Mouse (Mus musculus) right cerebral cortex, adult 2 months (tissue): ENCODE measurements around the gene Fbxw8.

Experiments
- DNase-seq, 2 experiments: peaks; one replicate each; pipeline ENCODE4 v3.0.0; 2021 to 2022; ENCODE audit warnings: low spot score in 2 of 2

Fbxw8 gene

GRCm38 (mm10) chr5:118076721-118077592 is 78.3 kb downstream of the Fbxw8 start:
- DNase-seq, result no peak

GRCm38 (mm10) chr5:118073213-118073773 is 82.0 kb downstream of the Fbxw8 start:
- no peak for DNase-seq

GRCm38 (mm10) chr5:118071766-118072165 is 83.5 kb downstream of the Fbxw8 start:
- no peak for DNase-seq

- DNase-seq, result peak; percentile 85 to 86
These were observed 85.9 kb downstream of the Fbxw8 start for GRCm38 (mm10) chr5:118069315-118069714.

- no peak for DNase-seq
These were observed 87.2 kb downstream of the Fbxw8 start for GRCm38 (mm10) chr5:118067984-118068494.

- no peak for DNase-seq
These were observed 87.7 kb downstream of the Fbxw8 start for GRCm38 (mm10) chr5:118067572-118067971.

- DNase-seq, result peak; percentile 66 to 78
These were observed 88.4 kb downstream of the Fbxw8 start for GRCm38 (mm10) chr5:118066828-118067227.

GRCm38 (mm10) chr5:118065516-118066255 is 89.6 kb downstream of the Fbxw8 start:
- no peak for DNase-seq

- DNase-seq, result no peak
These were observed 90.9 kb downstream of the Fbxw8 start for GRCm38 (mm10) chr5:118064284-118064901.

- peak in 1 of 2 experiments; percentile 55 for DNase-seq
These were observed 92.1 kb downstream of the Fbxw8 start for GRCm38 (mm10) chr5:118063181-118063621.

GRCm38 (mm10) chr5:118061391-118061790 is 93.9 kb downstream of the Fbxw8 start:
- DNase-seq, result no peak

- no peak for DNase-seq
These were observed 95.6 kb downstream of the Fbxw8 start for GRCm38 (mm10) chr5:118059646-118060045.

- DNase-seq, result no peak
These were observed 96.4 kb downstream of the Fbxw8 start for GRCm38 (mm10) chr5:118058858-118059257.

GRCm38 (mm10) chr5:118057508-118058111 is 97.7 kb downstream of the Fbxw8 start:
- peak in 1 of 2 experiments; percentile 59 for DNase-seq

- DNase-seq, result no peak
These were observed 102.1 kb downstream of the Fbxw8 start for GRCm38 (mm10) chr5:118053205-118053604.

GRCm38 (mm10) chr5:118051981-118052662 is 103.1 kb downstream of the Fbxw8 start:
- no peak for DNase-seq

GRCm38 (mm10) chr5:118050743-118051142 is 104.5 kb downstream of the Fbxw8 start:
- no peak for DNase-seq

GRCm38 (mm10) chr5:118048928-118049327 is 106.3 kb downstream of the Fbxw8 start:
- no peak for DNase-seq

GRCm38 (mm10) chr5:118048412-118048811 is 106.9 kb downstream of the Fbxw8 start:
- no peak for DNase-seq

- no peak for DNase-seq
These were observed 108.0 kb downstream of the Fbxw8 start for GRCm38 (mm10) chr5:118047091-118047757.
